Mouse (Mus musculus) midbrain, embryonic 14.5 days (tissue): ENCODE measurements around the gene Rufy3. TPM values are rescaled to one million over a fixed set of nuclear protein-coding genes. Genes with fewer than 3 reads are reported as not detected.
A peak's percentile ranks its signal among the peaks of the same experiment; 100 is the strongest.

Experiments used
- ATAC-seq: fragments of 200-750 bp; cut with Nextera tagmentation; 2 replicates; pipeline ENCODE4 v1.8.0; 2017; ENCODE audit warnings: moderate number of reproducible peaks, moderate library complexity; ENCODE audit not compliant: low FRiP score, low TSS enrichment
- DNase-seq: peaks from one replicate; pipeline ENCODE4 v3.0.0-alpha.2; 2015
- H3K27ac ChIP-seq: fragments of 300-500 bp; sonication (generic); replicated peaks from 2 replicates; pipeline ENCODE4 v1.5.1; 2014; ENCODE audit warnings: mild to moderate bottlenecking, low read depth, low read length, moderate library complexity
- H3K27me3 ChIP-seq: fragments of 300-500 bp; sonication (generic); 2 replicates; pipeline ENCODE4 v1.6.1; 2014; ENCODE audit warnings: low read length, control low read depth, mixed read lengths; ENCODE audit not compliant: control insufficient read depth, insufficient read depth
- H3K36me3 ChIP-seq: fragments of 300-500 bp; sonication (generic); 2 replicates; pipeline ENCODE4 v1.6.1; 2014; ENCODE audit warnings: low read length, control low read depth; ENCODE audit not compliant: control insufficient read depth, insufficient read depth
- H3K4me1 ChIP-seq: fragments of 300-500 bp; sonication (generic); 2 replicates; pipeline ENCODE4 v1.6.1; 2014; ENCODE audit warnings: mild to moderate bottlenecking, antibody characterized with exemption, low read length, control low read depth; ENCODE audit not compliant: control insufficient read depth, insufficient read depth
- H3K4me2 ChIP-seq: fragments of 300-500 bp; sonication (generic); 2 replicates; pipeline ENCODE4 v1.6.1; 2014; ENCODE audit warnings: mild to moderate bottlenecking, low read length, moderate library complexity
- H3K4me3 ChIP-seq: fragments of 300-500 bp; sonication (generic); replicated peaks from 2 replicates; pipeline ENCODE4 v1.5.1; 2014; ENCODE audit warnings: low read depth, low read length
- H3K9ac ChIP-seq: fragments of 300-500 bp; sonication (generic); replicated peaks from 2 replicates; pipeline ENCODE4 v1.6.1; 2014; ENCODE audit warnings: mild to moderate bottlenecking, low read length, moderate library complexity
- H3K9me3 ChIP-seq: fragments of 300-500 bp; sonication (generic); 2 replicates; pipeline ENCODE4 v1.6.1; 2016; ENCODE audit warnings: low read length, control low read depth, mixed read lengths; ENCODE audit not compliant: control insufficient read depth
- WGBS: fragments of 180-500 bp; shearing (Covaris S2); extraction: QIAGEN DNeasy Blood & Tissue Kit; methylation state at CpG from one replicate; pipeline ENCODE4 v1.1.7; 2014; 5-methylcytosine and 5-hydroxymethylcytosine counted together
- polyA plus RNA-seq: library from polyadenylated mRNA; unstranded; fragments of >200 nt; fragmentation: Nextera tagmentation; extraction: Ambion mirVana; gene quantifications from 2 replicates; pipeline ENCODE4 v1.2.1, GENCODE M21; 2014

Gene Rufy3
- polyA plus RNA-seq, 1 experiment from 2014 or later = 322 TPM

DNA sequence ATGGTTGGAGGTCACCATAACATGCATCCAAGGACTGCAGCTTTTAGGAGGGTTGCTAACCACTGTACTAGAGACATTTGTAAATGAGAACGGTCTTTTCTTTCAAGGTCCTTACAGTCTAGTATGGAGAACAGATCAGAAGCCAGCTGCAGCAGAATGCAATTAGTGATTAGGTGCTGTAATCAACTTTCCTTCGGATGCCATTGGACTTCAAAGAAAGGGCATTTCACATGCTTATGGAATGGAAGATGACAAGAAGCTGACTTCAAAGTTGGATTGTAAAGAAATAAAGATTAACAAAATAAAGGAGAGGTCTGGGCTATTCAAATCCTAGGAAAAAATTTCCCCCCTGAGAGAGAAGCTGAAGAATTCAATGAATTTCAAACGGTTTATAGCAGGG lies 119.4 kb downstream of the Rufy3 start:
- ATAC-seq (no peak), DNase-seq (no peak)
- Histone ChIP-seq H3K4me2 (no peak overlapping the region), H3K27ac (no peak overlapping the region), H3K4me1 (no peaks in the 10 kb centered on the region), H3K9ac (no peak overlapping the region), H3K36me3 (no peaks in the 10 kb centered on the region), H3K9me3 (no peaks in the 10 kb centered on the region), H3K4me3 (no peak overlapping the region), H3K27me3 (no peaks in the 10 kb centered on the region)
- 34% methylated on average over 3 of the region's 3 CpGs for WGBS

DNA sequence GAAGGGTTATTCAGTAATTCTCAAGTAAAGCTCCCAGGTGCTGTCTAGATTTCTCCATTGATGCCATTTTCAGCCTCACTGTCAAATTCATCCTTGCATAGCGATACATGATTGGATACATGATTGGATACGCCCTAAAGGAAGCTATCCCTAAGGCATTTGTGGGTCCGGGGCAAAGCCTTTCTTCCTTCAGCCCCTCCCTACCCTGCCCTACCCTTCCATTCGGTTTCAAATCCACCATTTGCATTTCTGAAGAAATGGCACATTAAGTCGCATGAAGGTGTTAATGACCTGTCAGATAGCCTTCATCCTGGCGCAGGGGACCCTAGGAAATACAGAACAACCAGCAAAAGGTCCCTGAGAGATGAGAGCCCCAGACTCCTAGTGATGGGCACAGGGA lies 120.5 kb downstream of the Rufy3 start:
- no peaks in the 10 kb centered on the region for H3K36me3 ChIP-seq
- 13% methylated on average over 6 of the region's 6 CpGs for WGBS
- no peaks in the 10 kb centered on the region for H3K4me1 ChIP-seq
- no peak for ATAC-seq
- no peak overlapping the region for H3K27ac ChIP-seq
- no peaks in the 10 kb centered on the region for H3K27me3 ChIP-seq
- H3K9ac ChIP-seq = no peak overlapping the region
- H3K9me3 ChIP-seq = no peaks in the 10 kb centered on the region
- H3K4me3 ChIP-seq = no peak overlapping the region
- DNase-seq = no peak
- H3K4me2 ChIP-seq = no peak overlapping the region

DNA sequence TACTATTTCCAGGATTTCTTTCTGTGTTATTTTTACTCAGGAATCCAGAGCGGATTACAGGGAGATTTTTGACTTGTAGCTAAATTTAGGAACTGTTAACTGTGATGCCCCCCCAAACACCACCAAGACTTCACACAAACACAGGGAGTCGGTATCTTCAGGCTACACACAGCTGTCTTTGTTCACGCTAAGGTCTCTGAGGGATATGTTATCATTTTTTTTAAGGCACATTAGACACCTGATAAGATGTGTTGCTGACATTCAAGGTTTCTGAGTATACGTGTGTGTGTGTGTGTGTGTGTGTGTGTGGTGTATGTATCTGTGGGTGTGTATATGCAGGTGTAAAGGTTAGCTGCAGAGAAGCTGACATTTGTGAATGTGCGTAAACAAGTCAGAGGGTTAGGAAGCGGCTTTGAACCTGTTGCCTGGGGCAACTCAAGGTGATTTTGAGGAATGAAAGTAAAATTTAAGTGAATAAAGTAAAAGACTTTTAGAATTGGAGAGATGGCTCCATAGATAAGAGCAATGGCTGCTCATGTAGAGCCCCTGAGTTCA lies 121.0 kb downstream of the Rufy3 start:
- H3K9ac ChIP-seq = no peak overlapping the region
- no peaks in the 10 kb centered on the region for H3K4me1 ChIP-seq
- no peak overlapping the region for H3K27ac ChIP-seq
- no peaks in the 10 kb centered on the region for H3K27me3 ChIP-seq
- no peak overlapping the region for H3K4me2 ChIP-seq
- ATAC-seq = no peak
- no peak overlapping the region for H3K4me3 ChIP-seq
- no peaks in the 10 kb centered on the region for H3K36me3 ChIP-seq
- no peaks in the 10 kb centered on the region for H3K9me3 ChIP-seq
- DNase-seq = no peak
- 85% methylated on average over 6 of the region's 6 CpGs for WGBS

DNA sequence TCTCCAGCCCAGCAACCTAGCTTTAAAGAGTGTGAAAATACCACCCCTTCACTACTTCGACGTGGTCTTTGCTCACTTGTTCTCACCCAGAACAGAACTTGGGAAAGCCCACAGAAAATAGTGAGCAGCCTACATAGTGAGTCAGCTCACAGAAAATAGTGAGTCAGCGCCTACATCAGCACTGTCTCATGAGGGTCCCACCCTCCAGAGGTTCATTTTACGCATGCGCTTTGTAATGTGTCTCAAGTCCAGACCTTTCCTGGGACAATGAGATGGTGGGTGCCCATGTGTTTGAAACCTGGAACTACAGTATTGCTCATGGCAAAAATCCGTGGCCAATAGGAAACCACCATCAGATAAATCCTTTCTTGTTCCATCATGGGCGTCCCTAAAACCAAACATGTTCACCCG lies 123.2 kb downstream of the Rufy3 start:
- no peaks in the 10 kb centered on the region for H3K9me3 ChIP-seq
- H3K27me3 ChIP-seq = no peaks in the 10 kb centered on the region
- no peaks in the 10 kb centered on the region for H3K36me3 ChIP-seq
- H3K27ac ChIP-seq = no peak overlapping the region
- H3K4me1 ChIP-seq = no peaks in the 10 kb centered on the region
- ATAC-seq (no peak), DNase-seq (no peak)
- WGBS = 82% methylated on average over 8 of the region's 8 CpGs
- no peak overlapping the region for H3K4me2 ChIP-seq
- no peak overlapping the region for H3K9ac ChIP-seq
- H3K4me3 ChIP-seq = no peak overlapping the region

DNA sequence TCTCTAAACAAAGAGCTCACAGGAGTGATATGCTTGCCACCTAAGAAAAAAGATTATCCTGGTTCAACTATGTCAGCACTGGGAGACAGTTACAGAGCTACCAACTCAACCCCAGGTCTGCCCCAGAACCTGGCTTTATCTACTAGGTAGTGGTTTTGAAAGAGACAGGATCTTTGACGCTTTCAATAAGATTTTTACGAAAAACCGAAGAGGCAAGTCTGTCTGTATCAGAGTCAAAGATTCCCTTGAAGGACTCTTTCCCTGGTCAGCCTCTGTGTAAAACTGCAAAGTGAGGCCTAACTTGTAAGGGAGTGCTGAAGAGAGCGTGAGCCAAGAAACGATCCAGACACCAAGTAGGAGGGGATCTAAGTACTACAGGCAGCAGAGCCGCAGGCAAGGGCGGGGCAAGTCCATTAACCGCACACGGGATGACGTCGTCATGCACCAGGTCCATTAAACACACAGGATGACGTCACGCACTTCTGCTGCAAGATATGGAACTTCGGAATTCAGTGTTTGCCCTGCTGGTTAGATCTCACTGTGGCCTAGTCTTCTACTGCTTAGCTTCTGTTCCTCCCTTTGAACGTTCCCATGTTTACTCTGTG lies 123.8 kb downstream of the Rufy3 start:
- Histone ChIP-seq H3K36me3 (no peaks in the 10 kb centered on the region), H3K9ac (no peak overlapping the region), H3K4me3 (no peak overlapping the region), H3K9me3 (no peaks in the 10 kb centered on the region), H3K4me2 (no peak overlapping the region), H3K4me1 (no peaks in the 10 kb centered on the region), H3K27me3 (no peaks in the 10 kb centered on the region), H3K27ac (no peak overlapping the region)
- 87% methylated on average over 15 of the region's 15 CpGs for WGBS
- ATAC-seq (no peak), DNase-seq (no peak)

DNA sequence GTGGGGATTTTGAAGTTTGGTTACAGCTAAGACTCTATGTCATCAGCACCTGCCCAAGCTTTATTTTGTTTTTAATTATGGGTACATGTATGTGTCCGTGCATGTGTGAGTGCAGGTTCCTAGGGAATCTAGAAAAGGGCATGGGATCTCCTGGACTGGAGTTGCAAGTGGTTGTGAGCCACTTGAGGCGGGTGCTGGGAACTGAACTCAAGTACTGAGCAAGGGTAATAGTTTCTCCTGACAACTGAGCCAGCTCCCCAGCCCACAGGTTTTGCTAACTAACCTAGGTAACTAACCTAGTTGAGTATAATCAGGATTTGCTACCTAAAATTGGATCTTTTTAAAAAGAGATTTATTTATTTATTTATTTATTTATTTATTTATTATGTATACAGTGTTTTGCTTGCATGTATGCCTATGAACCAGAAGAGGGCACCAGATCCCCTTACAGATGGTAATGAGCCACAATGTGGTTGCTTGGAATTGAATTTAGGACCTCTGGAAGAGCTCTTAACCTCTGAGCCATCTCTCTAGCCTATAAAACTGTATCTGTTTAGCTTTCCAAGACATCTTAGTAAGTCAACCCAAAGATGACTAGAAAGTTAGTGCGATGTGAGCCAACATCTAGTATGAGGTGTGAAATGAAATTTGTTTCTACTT lies 124.6 kb downstream of the Rufy3 start:
- ATAC-seq = no peak; the same call in 1 of the 2 replicates
- H3K9ac ChIP-seq = no peak overlapping the region
- no peak overlapping the region for H3K4me2 ChIP-seq
- no peaks in the 10 kb centered on the region for H3K9me3 ChIP-seq
- H3K36me3 ChIP-seq = no peaks in the 10 kb centered on the region
- no peak overlapping the region for H3K4me3 ChIP-seq
- H3K27me3 ChIP-seq = no peaks in the 10 kb centered on the region
- H3K27ac ChIP-seq = no peak overlapping the region
- H3K4me1 ChIP-seq = no peaks in the 10 kb centered on the region
- WGBS = 79% methylated on average over 3 of the region's 3 CpGs
- peak; percentile 83 for DNase-seq

DNA sequence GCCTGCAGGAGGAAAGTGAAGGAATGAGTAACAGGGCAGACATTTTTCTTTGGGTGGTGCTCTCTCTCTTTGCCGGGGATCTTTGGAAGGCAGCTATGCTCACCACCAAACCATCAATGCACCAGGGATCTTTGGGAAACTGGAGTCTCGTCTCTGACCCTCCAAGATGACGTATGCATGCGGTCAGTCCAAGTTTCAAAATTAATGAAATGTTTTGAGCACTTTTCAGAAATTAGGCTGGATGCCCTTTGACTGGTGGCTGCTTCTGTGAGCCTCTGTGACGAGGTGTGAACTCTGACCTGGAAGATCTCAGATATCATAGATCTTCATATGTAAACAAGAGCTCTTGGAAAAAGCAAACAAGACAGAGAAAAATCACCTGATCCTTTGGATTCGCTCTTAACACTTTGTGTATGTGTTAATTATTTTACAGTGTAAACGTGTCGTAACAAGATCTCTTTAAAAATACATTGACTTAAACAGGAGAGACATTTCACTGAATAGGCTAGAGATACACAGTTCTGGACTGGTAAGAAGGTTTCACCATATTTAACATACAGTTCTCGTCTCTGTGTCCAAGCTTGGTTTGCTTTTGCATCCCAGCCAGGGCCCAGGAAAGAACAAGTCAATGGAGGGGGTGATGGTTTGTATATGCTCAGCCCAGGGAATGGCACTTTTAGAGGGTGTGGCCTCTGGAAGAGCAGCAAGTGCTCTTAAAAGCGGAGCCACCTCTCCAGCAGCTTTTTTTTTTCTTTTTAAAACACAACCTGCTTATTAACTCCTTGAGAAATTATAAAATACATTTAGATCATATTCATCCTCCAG lies 126.1 kb downstream of the Rufy3 start:
- no peak overlapping the region for H3K4me3 ChIP-seq
- H3K9me3 ChIP-seq = no peaks in the 10 kb centered on the region
- ATAC-seq = no peak
- H3K36me3 ChIP-seq = no peaks in the 10 kb centered on the region
- DNase-seq = no peak
- H3K27me3 ChIP-seq = no peaks in the 10 kb centered on the region
- H3K9ac ChIP-seq = no peak overlapping the region
- WGBS = 87% methylated on average over 10 of the region's 10 CpGs
- no peak overlapping the region for H3K27ac ChIP-seq
- H3K4me1 ChIP-seq = no peaks in the 10 kb centered on the region
- no peak overlapping the region for H3K4me2 ChIP-seq

DNA sequence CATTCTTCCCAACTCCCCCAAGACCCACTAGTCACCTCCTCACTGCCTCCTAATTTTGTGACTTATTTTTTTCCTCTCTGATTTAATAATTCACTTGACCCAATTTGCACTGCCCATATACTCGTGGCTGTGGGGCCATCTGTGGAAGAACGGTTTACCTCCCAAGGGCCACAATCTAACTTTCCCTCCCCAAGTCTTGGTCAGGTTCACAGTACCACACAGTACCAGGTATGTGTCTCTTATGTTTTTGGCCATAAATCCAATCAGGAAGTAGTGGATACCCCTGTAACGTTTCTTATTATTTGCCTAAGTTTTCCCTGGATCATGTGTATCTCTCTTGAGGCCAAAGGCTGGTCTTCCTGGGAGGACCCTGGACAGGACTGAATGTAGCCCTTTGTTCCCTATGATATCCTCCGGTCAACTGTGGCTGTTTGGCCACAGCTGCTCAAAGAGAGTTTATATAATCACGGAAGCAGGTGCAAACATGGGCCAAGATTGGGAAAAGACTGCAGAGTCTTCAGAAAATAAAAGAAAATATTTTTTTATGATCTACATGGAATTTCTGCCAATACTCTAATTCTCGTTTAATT lies 126.8 kb downstream of the Rufy3 start:
- Histone ChIP-seq H3K4me2 (no peak overlapping the region), H3K4me1 (no peaks in the 10 kb centered on the region), H3K27ac (no peak overlapping the region), H3K4me3 (no peak overlapping the region), H3K9ac (no peak overlapping the region), H3K36me3 (no peaks in the 10 kb centered on the region), H3K27me3 (no peaks in the 10 kb centered on the region), H3K9me3 (no peaks in the 10 kb centered on the region)
- 88% methylated on average over 6 of the region's 6 CpGs for WGBS
- no peak for ATAC-seq
- no peak for DNase-seq
